Mouse (Mus musculus): ENCODE measurements around the gene Sardh.

Sardh gene

GRCm38 (mm10) chr2:27166999-27167398 lies 81.1 kb downstream of the Sardh start:
- no peak for DNase-seq (ENCODE audit: extremely low spot score)

DNA sequence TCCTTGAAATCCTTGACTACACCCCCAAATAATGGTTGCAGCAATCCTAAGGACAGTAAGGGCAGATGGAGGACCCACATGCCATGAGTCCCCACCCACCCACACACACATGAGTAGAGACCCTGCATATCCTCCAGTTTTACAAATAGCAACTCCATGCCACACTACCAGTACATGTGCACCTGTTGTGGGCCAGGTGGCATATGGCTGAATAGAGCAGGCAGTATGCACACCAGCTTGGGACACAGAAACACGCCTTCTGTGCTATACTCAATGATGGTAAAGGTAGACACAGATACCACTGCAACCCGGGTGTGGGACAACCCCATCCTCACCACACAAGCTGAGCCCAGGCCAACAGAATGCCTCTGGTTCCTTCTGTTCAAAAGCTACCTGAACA lies 82.1 kb downstream of the Sardh start:
- no peak for DNase-seq (ENCODE audit: extremely low spot score)

DNA sequence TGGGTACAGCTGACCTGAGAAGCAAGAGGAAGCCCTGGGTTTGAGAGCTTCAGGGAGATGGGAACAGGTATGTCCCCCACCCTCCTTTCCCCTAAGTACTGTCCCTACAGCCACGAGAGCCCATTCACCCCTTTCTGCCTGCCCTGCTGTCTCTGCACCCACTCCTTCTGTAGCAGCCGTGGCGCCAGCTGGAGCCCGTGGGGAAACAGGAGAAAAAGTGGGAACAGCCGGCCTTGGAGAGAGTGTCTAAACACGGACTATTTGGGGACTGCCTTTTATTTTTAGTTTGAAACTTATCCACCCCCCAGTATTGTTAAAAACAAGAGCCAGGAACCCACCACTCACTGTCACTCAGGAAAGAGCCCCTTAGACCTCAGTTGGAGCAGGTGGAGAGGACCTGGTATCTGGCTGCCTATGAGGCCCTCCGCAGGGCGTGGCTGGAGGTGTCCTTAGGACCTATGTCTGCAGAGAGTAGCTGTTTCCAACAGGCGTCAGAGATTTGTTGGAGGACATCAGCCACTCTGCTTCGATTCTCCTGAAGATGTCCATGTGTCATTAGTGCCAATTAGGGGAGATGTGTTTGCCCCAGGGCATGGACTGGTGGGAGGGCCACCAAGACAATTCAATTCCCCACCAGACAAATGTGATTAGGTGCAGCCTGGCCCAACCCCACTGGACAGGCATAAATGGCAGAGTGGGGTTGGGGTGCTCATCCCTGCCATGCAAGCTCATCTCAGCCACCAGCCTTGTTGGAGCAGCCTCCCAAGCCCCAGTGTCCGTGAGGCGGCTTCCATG lies 83.1 kb downstream of the Sardh start, which contains the start of gene Dbh:
Dbh (plus strand) TSS at position 438 of the 795 bp plus-strand sequence.
- no peak for DNase-seq (ENCODE audit: extremely low spot score)

DNA sequence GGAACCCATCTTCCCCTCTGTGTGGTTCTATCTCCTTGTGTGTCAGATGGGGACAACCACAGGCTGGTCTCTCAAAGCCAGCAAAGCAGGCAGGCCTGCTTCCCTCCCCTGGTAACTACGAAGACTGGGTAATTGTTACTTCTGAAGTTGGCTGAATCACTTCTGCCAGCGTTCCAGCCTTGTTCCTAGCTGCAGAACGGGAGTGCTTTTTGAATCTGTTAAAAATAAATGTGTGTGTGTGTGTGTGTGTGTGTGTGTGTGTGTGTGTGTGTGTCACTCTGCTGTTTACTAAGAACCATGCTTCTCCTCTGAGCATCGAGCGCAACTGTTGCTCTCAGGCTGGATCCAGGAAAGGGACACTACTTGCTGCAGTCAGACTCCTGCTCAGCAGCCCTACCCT lies 84.3 kb downstream of the Sardh start:
- no peak for DNase-seq (ENCODE audit: extremely low spot score)

GRCm38 (mm10) chr2:27162656-27163055 lies 85.5 kb downstream of the Sardh start:
- no peak for DNase-seq (ENCODE audit: extremely low spot score)

GRCm38 (mm10) chr2:27161526-27161925 lies 86.6 kb downstream of the Sardh start:
- no peak for DNase-seq (ENCODE audit: extremely low spot score)

- no peak for DNase-seq (ENCODE audit: extremely low spot score)
Measured at GRCm38 (mm10) chr2:27156596-27156995, 91.5 kb downstream of the Sardh start.

DNA sequence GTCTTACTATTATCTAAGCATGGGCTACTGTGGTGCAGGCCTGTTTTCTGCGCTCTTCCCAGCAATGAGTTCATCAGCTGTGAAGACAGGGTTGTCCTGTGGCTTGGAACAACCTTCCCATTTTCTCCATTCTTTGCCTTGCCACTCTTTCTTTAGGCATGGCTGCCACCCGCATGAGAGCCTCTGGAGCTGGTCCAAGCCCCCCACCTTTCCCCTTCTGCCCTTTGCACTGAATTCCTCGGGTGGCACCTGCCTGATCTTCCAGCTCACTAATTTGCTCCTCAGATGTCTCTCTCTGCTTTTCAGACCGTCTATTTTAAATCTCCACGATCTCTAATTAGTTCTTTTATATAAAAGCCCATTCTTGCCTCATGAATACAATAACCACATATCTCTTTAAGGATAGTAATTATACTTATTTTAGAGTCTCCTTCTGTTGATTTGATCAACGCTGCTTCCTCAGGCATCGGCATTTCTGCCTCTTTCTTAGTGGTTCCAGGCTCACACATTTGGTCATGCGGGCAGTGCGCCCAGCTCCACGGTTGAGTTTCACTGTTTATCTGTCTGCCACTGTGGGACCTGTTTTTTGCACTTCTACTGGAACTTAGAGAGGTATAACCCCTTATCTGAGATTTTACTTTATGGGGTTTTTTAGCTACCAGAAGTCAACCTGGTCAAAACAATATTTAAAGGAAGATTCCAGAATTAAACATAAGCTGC lies 93.5 kb downstream of the Sardh start:
- no peak for DNase-seq (ENCODE audit: extremely low spot score)

DNA sequence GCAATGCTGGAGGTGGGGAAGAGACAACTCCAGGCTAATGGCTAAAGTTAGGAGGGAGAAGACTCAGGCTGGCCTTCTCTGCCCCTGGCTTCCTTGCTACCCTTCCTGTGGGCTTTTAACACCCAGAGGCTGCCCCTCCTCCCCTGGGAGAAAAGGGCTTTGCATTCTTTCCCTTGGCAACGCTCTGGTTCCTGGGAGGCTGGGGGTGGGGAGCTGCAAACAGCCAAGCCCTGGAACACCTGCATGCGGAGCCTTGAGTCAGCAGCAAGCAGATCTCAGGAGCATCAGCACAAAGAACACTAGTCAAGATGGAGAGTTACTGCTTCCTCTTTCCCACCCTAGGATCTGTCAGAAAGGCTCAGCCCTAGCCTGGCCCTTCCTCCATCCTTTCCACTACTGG lies 98.7 kb downstream of the Sardh start:
- DNase-seq (ENCODE audit: extremely low spot score), result peak; percentile 18

DNA sequence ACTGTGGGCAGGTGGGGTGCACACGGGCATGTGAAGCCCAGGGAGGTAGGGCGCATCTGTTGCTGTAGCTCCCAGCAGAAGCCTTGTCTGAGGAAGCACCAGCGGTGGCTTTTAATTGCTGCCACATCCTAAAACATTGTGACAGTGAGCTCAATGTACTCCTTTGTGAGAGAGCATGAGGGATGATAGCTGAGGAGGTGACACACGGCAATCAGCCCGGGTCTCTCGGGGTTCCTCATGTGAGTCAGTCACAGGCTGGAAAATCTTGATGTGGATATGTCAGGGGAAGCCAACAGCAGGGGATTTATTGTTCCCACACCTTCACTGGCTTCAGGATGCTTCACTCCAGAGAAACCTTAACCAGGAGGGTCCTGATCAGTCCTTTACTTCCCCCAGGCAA lies 101.3 kb downstream of the Sardh start:
- DNase-seq (ENCODE audit: extremely low spot score), result no peak

DNA sequence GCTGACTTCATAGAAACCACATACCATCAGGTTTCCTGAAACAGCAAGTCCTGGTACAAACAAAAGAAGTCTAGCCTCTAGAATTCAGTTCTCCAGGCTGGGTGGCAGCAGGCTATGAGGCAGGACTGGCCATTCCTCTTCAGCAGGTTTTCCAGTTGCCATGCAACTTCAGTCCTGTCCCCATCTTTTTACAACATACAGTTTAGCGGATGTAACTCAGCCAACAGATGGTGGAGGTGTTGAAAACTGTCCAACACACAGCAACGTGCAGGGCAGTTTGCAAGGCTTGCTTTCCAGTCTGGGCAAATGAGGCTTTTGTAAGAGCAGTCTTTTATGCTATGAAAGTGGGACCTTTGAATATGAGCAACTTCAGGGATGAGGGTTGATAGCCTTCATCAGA lies 103.2 kb downstream of the Sardh start:
- no peak for DNase-seq (ENCODE audit: extremely low spot score)

- peak; percentile 75 for DNase-seq (ENCODE audit: extremely low spot score)
Measured at GRCm38 (mm10) chr2:27141950-27142693, 106.0 kb downstream of the Sardh start, which contains the start of gene Fam163b. TSS of gene Fam163b (minus strand) at chr2:27142491.
